Mouse (Mus musculus): ENCODE results near the gene Amer3.

GRCm38 (mm10) chr1:34569876-34570275, 9.6 kb upstream of the Amer3 start:
- no peak for TF ChIP-seq CTCF (IDR thresholded peaks at IDR 0.05)
- TF ChIP-seq POLR2A (IDR thresholded peaks at IDR 0.05; ENCODE audit: insufficient read depth, low read depth, low read length): no peak
